Mouse (Mus musculus): ENCODE results near the gene Znhit2. TPM values are rescaled to one million over a fixed set of nuclear protein-coding genes. Genes with fewer than 3 reads are reported as not detected.
"Not testable (repeated sequence)": the region's sequence is repeated elsewhere in the genome, so short reads cannot be mapped to it uniquely, and the experiment has no call there.

The Znhit2 gene
- polyA plus RNA-seq, 1 experiment from 2014 or later: 35.4 TPM

- H3K27me3 ChIP-seq: no peaks in the 10 kb centered on the region
- H3K4me2 ChIP-seq: no peak overlapping the region
- H3K27ac ChIP-seq: no peak overlapping the region
- H3K4me1 ChIP-seq: no peaks in the 10 kb centered on the region
- no peaks in the 10 kb centered on the region for H3K36me3 ChIP-seq (replicated peaks)
- H3K4me3 ChIP-seq (replicated peaks): no peak overlapping the region
- WGBS: 80% methylated on average over 14 of the region's 14 CpGs
- ATAC-seq (ENCODE audit: low FRiP score): no peak
- no peak overlapping the region for H3K9ac ChIP-seq
- no peaks in the 10 kb centered on the region for H3K9me3 ChIP-seq
These were observed 30.3 kb upstream of the Znhit2 start for GRCm38 (mm10) chr19:6030520-6031280.

DNA sequence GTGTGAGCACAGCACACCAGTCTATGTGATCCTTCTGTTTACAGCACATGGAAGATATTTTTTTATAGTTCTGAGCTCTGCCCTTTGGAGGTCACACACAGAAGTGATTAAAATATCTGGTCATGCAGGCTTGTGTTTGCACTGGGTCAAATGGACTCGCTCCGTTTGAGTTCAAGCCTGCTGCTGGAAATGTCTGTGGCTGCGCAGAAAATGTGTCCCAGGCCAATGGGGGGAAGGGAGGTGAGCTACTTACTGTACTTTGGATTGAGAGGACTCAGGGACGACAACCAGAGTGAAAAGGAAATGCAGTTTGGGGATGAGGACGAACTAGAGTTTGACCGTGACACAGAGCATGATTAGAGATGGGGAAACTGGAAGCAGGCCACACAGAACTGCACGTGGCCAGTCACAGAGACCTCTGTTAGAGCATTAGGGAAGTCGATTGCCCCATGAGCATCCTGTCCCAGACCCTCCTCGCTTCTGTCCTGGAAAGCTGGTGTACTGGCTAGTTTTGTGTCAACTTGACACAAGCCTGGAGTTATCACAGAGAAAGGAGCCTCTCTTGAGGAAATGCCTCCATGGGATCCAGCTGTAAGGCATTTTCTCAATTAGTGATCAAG is 24.9 kb upstream of the Znhit2 start:
- WGBS: 84% methylated on average over 9 of the region's 9 CpGs
- Histone ChIP-seq H3K9me3 (no peaks in the 10 kb centered on the region), H3K36me3 (replicated peaks) (no peaks in the 10 kb centered on the region), H3K27me3 (no peaks in the 10 kb centered on the region), H3K4me1 (no peaks in the 10 kb centered on the region), H3K4me3 (replicated peaks) (no peak overlapping the region), H3K27ac (no peak overlapping the region), H3K4me2 (no peak overlapping the region), H3K9ac (no peak overlapping the region)
- no peak for ATAC-seq (ENCODE audit: low FRiP score)

GRCm38 (mm10) chr19:6037695-6038094 is 23.3 kb upstream of the Znhit2 start:
- Histone ChIP-seq H3K4me3 (replicated peaks) (no peak overlapping the region), H3K27ac (no peak overlapping the region), H3K4me1 (no peaks in the 10 kb centered on the region), H3K9ac (no peak overlapping the region; the same call in 1 of the 2 replicates), H3K4me2 (no peak overlapping the region), H3K27me3 (no peaks in the 10 kb centered on the region), H3K36me3 (replicated peaks) (no peaks in the 10 kb centered on the region), H3K9me3 (no peaks in the 10 kb centered on the region)
- ATAC-seq (ENCODE audit: low FRiP score): no peak

DNA sequence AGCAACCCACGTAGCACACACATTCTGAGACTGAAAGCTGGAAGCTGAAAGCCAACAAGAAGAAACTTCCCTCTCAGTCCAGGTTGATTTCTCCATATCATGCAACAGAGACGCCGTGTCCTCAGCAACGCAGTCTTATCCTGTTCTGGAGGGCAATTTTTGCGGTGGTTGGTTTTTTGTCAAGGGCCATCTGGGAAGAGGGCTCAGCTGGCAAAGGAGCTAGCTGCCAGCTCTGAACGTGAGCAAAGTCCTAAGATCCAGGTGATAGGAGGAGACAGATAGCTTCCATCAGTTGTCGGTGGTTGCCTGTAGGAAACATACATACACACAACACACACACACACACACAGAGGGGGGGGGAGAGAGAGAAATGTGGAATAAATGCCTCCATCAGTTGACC is 22.7 kb upstream of the Znhit2 start:
- no peaks in the 10 kb centered on the region for H3K4me1 ChIP-seq
- H3K36me3 ChIP-seq (replicated peaks): no peaks in the 10 kb centered on the region
- 85% methylated on average over 7 of the region's 7 CpGs for WGBS
- no peak overlapping the region for H3K4me2 ChIP-seq
- H3K4me3 ChIP-seq (replicated peaks): no peak overlapping the region
- H3K27me3 ChIP-seq: no peaks in the 10 kb centered on the region
- ATAC-seq (ENCODE audit: low FRiP score): no peak
- no peaks in the 10 kb centered on the region for H3K9me3 ChIP-seq
- H3K27ac ChIP-seq: no peak overlapping the region
- H3K9ac ChIP-seq: no peak overlapping the region

DNA sequence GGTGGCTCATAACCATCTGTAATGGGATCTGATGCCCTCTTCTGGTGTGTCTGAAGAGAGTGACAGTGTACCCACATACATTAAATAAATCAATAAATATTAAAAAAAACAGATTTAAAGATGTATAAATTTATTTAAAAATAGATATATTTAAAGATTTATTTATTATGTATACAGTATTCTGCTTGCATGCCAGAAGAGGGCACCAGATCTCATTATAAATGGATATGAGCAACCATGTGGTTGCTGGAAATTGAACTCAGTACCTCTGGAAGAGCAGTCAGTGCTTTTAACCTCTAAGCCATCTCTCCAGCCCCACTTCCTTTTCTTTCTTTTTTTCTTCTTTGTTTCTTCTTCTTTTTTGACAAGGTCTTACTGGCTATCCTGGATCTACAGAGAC is 21.0 kb upstream of the Znhit2 start:
- H3K36me3 ChIP-seq (replicated peaks): no peaks in the 10 kb centered on the region
- no peak overlapping the region for H3K4me3 ChIP-seq (replicated peaks)
- H3K4me1 ChIP-seq: peaks cover 1% of the 10 kb centered on the region
- no peak overlapping the region for H3K9ac ChIP-seq
- no peaks in the 10 kb centered on the region for H3K9me3 ChIP-seq
- H3K4me2 ChIP-seq: no peak overlapping the region
- no peaks in the 10 kb centered on the region for H3K27me3 ChIP-seq
- H3K27ac ChIP-seq: no peak overlapping the region
- ATAC-seq (ENCODE audit: low FRiP score): no peak

DNA sequence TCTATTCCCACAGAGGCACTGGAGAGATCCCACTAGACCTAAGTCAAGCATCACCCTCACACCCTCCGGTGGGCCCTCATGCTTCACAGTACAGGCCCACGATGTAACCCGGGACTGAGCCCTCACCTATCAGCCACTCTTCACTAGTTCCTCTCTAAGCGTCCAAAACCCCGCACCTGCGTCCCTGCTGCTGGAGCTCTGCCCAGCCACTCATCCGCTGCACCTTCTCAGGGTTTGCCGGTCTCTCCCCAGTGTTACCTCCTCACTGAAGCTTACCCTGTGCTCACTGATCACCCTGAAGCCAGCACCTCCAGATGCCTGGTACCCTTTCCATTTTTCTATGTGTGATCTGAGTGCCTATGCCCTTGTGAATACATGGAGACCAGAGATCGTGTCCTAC is 18.7 kb upstream of the Znhit2 start:
- Histone ChIP-seq H3K4me2 (no peak overlapping the region), H3K27ac (0 out of 2 replicates have a peak overlapping the region, but pooled peaks have one; percentile 3), H3K9ac (no peak overlapping the region), H3K4me3 (replicated peaks) (no peak overlapping the region), H3K27me3 (no peaks in the 10 kb centered on the region), H3K36me3 (replicated peaks) (no peaks in the 10 kb centered on the region), H3K9me3 (no peaks in the 10 kb centered on the region), H3K4me1 (peaks cover 11% of the 10 kb centered on the region)
- 89% methylated on average over 9 of the region's 9 CpGs for WGBS
- ATAC-seq (ENCODE audit: low FRiP score): no peak

DNA sequence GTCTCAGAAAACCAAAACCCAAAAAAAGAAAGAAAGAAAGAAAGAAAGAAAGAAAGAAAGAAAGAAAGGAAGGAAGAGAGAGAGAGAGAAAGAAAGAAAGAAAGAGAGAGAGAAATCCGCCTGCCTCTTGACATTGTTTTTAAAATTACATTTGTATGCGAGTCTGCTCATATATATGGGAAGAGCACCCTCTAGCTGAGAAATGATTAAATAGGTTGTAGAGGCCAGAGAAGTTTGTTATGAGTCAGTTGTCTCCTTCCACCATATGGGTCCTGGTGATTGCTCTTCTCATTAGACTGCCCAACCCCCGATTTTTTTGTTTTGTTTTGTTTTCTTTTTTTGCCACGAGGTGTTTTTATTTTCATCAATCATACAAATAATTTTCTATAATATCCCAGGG is 16.9 kb upstream of the Znhit2 start:
- not testable (repeated sequence) for H3K4me2 ChIP-seq; H3K4me3 ChIP-seq (replicated peaks); ATAC-seq (ENCODE audit: low FRiP score); H3K27me3 ChIP-seq; H3K9me3 ChIP-seq; H3K9ac ChIP-seq; H3K27ac ChIP-seq
- WGBS: 69% methylated on average over 4 of the region's 4 CpGs
- H3K36me3 ChIP-seq (replicated peaks): peaks cover 11% of the 10 kb centered on the region
- H3K4me1 ChIP-seq: peaks cover 26% of the 10 kb centered on the region

DNA sequence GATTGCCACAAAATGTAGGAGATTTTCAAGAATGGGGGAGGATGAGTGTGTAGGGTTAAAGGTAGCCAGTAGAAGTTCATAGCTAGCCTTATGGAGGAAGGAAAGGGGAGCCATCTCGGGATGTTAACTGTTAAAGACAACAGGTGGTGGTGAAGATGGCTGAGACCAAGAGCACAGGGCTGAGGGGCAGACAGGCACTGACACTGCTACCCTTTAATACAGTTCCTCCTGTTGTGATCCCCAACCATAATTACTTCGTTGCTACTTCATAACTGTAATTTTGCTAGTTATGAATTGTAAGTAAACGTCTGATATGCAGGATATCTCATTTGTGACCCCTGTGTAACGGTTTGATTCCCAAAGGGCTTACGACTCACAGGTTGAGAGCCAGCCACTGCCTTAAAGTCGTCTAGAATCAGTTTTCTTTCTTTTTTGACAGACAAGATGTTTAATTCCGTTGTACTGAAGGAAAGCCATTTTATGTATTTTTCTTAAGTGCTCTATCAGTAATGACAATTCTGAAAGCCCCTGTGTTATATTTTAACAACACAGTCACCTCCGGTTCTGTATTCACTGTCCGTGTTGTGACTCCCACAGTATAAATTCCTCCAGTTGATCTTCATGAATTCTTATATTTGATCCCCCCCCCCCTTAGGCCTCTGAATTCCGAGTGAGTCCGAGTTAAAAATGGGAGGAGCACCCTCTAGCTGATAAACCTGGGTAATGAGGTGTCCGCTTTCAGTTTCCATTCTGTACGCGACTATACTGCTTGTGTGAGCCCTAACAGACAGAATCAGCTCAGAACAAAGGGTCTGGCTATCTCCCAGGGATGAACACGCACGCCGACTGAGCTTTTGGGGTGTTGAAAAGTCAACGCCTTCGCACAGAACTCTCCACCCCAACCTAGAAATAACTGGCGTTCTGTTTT is 15.4 kb upstream of the Znhit2 start:
- WGBS: 23% methylated on average over 20 of the region's 20 CpGs
- Histone ChIP-seq H3K9me3 (no peaks in the 10 kb centered on the region), H3K4me1 (peaks cover 26% of the 10 kb centered on the region), H3K4me3 (replicated peaks) (peak overlapping the region; percentile 95), H3K27ac (peak overlapping the region; percentile 99), H3K27me3 (no peaks in the 10 kb centered on the region), H3K9ac (peak overlapping the region; percentile 90), H3K4me2 (peak overlapping the region; percentile 100), H3K36me3 (replicated peaks) (peaks cover 26% of the 10 kb centered on the region)
- peak; percentile 59 for ATAC-seq (ENCODE audit: low FRiP score)

- Histone ChIP-seq H3K4me1 (peaks cover 26% of the 10 kb centered on the region), H3K9me3 (no peaks in the 10 kb centered on the region), H3K4me2 (peak within 1 kb of the TSS; percentile 100), H3K9ac (peak within 1 kb of the TSS; percentile 90), H3K36me3 (replicated peaks) (peaks cover 35% of the 10 kb centered on the region), H3K27me3 (no peaks in the 10 kb centered on the region), H3K4me3 (replicated peaks) (peak within 1 kb of the TSS; percentile 95), H3K27ac (peak within 1 kb of the TSS; percentile 99)
- WGBS: under 1% methylated on average over 65 of the region's 65 CpGs
- ATAC-seq (ENCODE audit: low FRiP score): peak; percentile 92
These were observed 14.5 kb upstream of the Znhit2 start, which contains the start of gene Syvn1 for GRCm38 (mm10) chr19:6046294-6047153. Syvn1 (plus strand) TSS chr19:6046576.

DNA sequence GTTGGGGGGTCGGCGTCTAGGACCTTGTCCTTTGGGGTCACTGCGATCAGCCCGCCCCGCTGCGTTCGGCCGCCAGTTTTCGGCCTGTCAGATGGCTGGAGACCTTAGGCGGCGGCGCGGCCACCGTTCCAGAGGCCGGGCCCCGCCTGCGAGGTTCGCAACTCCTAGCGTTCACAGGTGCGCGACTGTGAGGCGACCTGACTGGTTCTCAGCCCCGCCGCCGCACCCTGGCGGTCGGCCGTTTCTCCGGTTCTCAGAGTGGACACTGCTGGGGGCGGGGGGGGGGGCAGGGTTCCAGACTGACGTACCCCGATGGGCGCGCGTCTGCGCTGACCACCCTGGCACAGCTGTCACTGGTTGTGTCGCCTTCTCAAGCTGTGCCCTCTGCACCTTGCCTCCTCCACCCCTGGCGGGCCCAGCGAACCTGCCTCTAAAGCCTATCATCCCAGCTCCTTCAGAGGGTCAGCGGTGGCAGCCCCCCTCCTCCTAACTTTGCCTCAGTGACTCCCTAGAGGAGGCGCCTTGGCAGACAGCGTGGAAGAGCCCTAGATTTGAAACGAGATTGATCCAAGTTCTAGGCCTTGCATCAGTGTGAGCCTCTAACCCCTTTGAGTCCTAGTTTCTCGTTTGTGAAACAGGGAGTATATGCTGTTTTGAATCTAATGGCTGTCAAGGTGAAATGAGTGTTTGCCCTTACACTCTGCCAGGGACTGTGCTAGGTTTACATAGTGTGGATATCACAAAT is 13.7 kb upstream of the Znhit2 start:
- Histone ChIP-seq H3K4me2 (peak overlapping the region; percentile 100), H3K9ac (peak overlapping the region; percentile 90), H3K36me3 (replicated peaks) (peaks cover 43% of the 10 kb centered on the region), H3K9me3 (no peaks in the 10 kb centered on the region), H3K27me3 (no peaks in the 10 kb centered on the region), H3K4me3 (replicated peaks) (peak overlapping the region; percentile 95), H3K27ac (peak overlapping the region; percentile 99), H3K4me1 (peaks cover 26% of the 10 kb centered on the region)
- ATAC-seq (ENCODE audit: low FRiP score): peak; percentile 18
- WGBS: 2% methylated on average over 44 of the region's 44 CpGs

- Histone ChIP-seq H3K4me3 (replicated peaks) (peak overlapping the region; percentile 95), H3K36me3 (replicated peaks) (peaks cover 48% of the 10 kb centered on the region), H3K9ac (peak overlapping the region; percentile 90), H3K4me2 (peak overlapping the region; percentile 100), H3K27me3 (no peaks in the 10 kb centered on the region), H3K9me3 (no peaks in the 10 kb centered on the region), H3K4me1 (peaks cover 26% of the 10 kb centered on the region), H3K27ac (no peak overlapping the region)
- 92% methylated on average over 8 of the region's 8 CpGs for WGBS
- no peak for ATAC-seq (ENCODE audit: low FRiP score)
These were observed 13.2 kb upstream of the Znhit2 start for GRCm38 (mm10) chr19:6047899-6048166.
